Mouse (Mus musculus) myocyte (in vitro differentiated cells): ENCODE data around the gene Rbm12.

Experiments used
- MAX ChIP-seq: IDR thresholded peaks from one replicate; pipeline ENCODE4 v1.6.1; 2011; ENCODE audit warnings: low read depth, mild to moderate bottlenecking, control low read depth
- POLR2A ChIP-seq: IDR thresholded peaks from one replicate; pipeline ENCODE4 v1.6.1; 2011; ENCODE audit warnings: low read depth, mild to moderate bottlenecking, control low read depth, moderate library complexity; ENCODE audit not compliant: insufficient read length
- REST ChIP-seq: IDR thresholded peaks from one replicate; pipeline ENCODE4 v1.6.1; 2011; ENCODE audit warnings: mild to moderate bottlenecking, control low read depth, moderate library complexity; ENCODE audit not compliant: insufficient read depth, insufficient read length

DNA sequence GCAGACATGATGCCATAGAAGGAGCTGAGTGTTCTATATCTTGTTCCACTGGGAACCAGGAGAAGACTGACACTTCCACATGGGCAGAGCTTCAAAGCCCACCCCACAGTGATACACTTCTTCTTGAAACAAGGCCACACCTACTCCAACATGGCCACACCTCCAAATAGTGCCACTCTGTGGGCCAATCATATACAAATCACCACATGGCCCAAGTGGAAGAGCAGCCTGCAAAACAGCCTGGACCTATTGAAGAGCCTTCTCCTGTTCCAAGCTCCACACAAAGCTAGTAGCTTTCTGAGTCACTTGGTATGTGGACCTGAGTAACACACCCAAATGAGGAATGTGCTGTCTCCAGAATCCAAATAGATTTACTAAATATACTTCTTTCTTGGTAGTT, 7.8 kb upstream of the Rbm12 start:
- no peak for TF ChIP-seq POLR2A
- no peak for TF ChIP-seq REST
- no peak for TF ChIP-seq MAX
